Mouse (Mus musculus) E14TG2a.4 (cell line): ENCODE results near the gene Hsf2bp.

Experiments used
- CTCF ChIP-seq: conservative IDR thresholded peaks from 2 replicates; pipeline ENCODE4 v1.5.1; 2014; ENCODE audit warnings: low read length
- POU5F1 ChIP-seq: IDR thresholded peaks from 2 replicates; pipeline ENCODE4 v1.6.1; 2014; ENCODE audit warnings: low read length, borderline replicate concordance

DNA sequence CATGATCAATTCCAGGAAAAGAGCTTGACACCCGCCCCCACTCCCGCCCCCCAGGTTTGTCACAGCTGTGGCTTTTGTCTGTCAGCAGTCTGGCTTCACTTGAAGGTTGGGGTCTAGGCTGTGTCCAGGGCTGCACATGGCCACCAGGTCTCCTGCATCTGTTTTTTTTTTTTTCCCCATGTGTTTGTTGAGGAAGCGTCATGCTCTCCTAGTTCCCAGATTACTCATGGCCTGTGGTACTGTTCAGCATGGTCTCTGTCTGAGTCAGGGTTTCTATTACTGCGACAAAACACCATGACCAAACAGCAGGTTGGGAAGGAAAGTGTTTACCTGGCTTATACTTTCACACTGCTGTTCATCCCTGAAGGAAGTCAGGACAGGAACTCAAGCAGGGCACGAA is 121.8 kb downstream of the Hsf2bp start:
- TF ChIP-seq CTCF (no peak), POU5F1 (no peak)
